Mouse (Mus musculus): ENCODE measurements around the gene Rrp36.

DNA sequence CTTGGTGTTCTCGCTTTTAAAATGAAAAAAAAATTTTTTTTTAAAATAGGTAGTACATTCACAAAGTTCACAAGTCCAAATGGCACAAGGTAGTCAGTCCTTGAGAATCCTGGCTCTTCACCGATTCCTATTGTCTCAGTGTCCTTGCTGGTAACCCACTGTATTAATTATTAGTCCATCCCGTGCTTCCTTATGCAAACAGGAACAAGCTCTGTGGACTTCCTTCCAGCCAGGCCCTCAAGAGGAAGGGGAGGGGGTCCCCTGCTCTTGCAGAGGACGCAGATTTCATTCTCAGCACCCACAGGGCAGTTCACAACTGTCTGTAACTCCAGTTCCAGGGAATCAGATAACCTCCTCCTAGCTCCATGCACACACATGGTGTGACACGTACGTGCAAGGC is 18.1 kb downstream of the Rrp36 start:
- no peak for TF ChIP-seq EP300 (IDR thresholded peaks at IDR 0.05; ENCODE audit: insufficient read depth, low read depth, low read length)
- TF ChIP-seq CTCF (IDR thresholded peaks at IDR 0.05; ENCODE audit: low read depth, low read length): no peak
